Mouse (Mus musculus) forebrain, embryonic 12.5 days (tissue): ENCODE data around the gene Asdurf. TPM values are rescaled to one million over a fixed set of nuclear protein-coding genes. Genes with fewer than 3 reads are reported as not detected.

Experiments
- ATAC-seq: fragments of 200-750 bp; cut with Nextera tagmentation; 2 replicates; pipeline ENCODE4 v1.8.0; 2017; ENCODE audit warnings: moderate TSS enrichment; ENCODE audit not compliant: low FRiP score
- H3K27ac ChIP-seq: fragments of 300-500 bp; sonication (generic); 2 replicates; pipeline ENCODE4 v1.5.1; 2016; ENCODE audit warnings: mild to moderate bottlenecking
- H3K27me3 ChIP-seq: fragments of 300-500 bp; sonication (generic); 2 replicates; pipeline ENCODE4 v1.6.1; 2016; ENCODE audit warnings: mild to moderate bottlenecking
- H3K36me3 ChIP-seq: fragments of 300-500 bp; sonication (generic); replicated peaks from 2 replicates; pipeline ENCODE4 v1.6.1; 2016; ENCODE audit warnings: mild to moderate bottlenecking
- H3K4me1 ChIP-seq: fragments of 300-500 bp; sonication (generic); 2 replicates; pipeline ENCODE4 v1.6.1; 2016
- H3K4me2 ChIP-seq: fragments of 300-500 bp; sonication (generic); 2 replicates; pipeline ENCODE4 v1.6.1; 2016; ENCODE audit warnings: mild to moderate bottlenecking, moderate library complexity
- H3K4me3 ChIP-seq: fragments of 300-500 bp; sonication (generic); replicated peaks from 2 replicates; pipeline ENCODE4 v1.5.1; 2016; ENCODE audit warnings: mild to moderate bottlenecking
- H3K9ac ChIP-seq: fragments of 300-500 bp; sonication (generic); 2 replicates; pipeline ENCODE4 v1.6.1; 2016; ENCODE audit warnings: mild to moderate bottlenecking
- H3K9me3 ChIP-seq: fragments of 300-500 bp; sonication (generic); 2 replicates; pipeline ENCODE4 v1.6.1; 2016
- WGBS: fragments of 180-500 bp; shearing (Covaris S2); methylation state at CpG from one replicate; pipeline ENCODE4 v1.1.7; 2016; 5-methylcytosine and 5-hydroxymethylcytosine counted together
- polyA plus RNA-seq: library from polyadenylated mRNA; unstranded; fragments of >200 nt; fragmentation: Nextera tagmentation; extraction: Ambion mirVana; gene quantifications from 2 replicates; pipeline ENCODE4 v1.2.1, GENCODE M21; 2016

The Asdurf gene
- polyA plus RNA-seq, 1 experiment from 2014 or later, result not detected

DNA sequence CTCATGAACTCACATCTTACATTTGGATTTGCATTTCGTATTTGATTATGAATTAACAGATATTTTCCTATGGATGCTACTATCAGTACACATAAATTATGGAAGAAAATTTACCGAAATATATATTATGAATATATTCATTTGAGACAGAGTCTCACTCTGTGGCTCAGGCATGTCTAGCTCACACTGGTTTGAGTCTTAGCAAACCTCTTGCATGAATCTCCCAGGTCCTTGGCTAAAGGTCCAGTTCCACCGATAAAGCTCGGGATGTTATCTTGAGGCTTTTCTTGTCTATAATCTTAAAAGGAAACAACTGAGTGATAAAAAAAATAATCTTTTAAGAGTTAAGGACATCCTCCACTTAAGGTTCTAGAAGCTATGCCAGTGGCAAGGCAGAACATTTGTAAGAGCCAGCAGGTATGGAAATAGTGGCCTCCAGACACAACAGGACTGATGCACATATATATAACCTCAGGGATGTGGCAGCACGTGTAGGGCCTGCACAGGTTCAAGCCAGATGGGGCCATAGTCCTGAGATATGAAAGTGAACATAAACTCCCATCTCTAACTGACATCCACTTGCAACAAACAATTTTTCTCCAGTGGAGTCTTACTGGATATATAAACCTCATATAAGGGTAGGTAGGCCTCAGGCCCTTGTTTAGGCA, 27.5 kb downstream of the Asdurf start:
- no peak for ATAC-seq

DNA sequence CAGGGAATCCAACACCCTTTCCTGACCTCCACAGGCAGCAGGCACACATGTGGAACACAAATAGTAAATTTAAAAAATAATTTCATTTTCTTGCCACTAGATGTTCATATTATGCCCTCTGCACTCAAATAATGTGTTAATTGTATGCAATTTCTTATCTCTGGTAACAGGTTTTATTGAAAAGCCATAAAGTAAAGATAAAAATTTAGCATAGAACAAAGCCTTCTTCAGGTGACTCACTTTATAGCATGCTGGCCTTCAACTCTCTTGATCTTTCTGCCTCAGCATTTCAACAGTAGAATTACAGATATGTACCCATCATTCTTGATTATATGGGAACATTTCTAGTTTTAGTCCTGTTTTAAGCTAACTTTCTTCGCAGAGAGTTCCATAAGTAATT, 28.1 kb downstream of the Asdurf start:
- no peaks in the 10 kb centered on the region for H3K4me1 ChIP-seq
- H3K9ac ChIP-seq, result no peak overlapping the region
- WGBS, result 95% methylated on average over 1 of the region's 1 CpGs
- ATAC-seq, result no peak
- H3K9me3 ChIP-seq, result no peaks in the 10 kb centered on the region
- H3K27me3 ChIP-seq, result no peaks in the 10 kb centered on the region
- peaks cover 19% of the 10 kb centered on the region for H3K36me3 ChIP-seq
- no peak overlapping the region for H3K4me2 ChIP-seq
- H3K27ac ChIP-seq, result no peak overlapping the region
- no peak overlapping the region for H3K4me3 ChIP-seq

More for the DNA sequence above, 27.5 kb downstream of the Asdurf start:
- Histone ChIP-seq H3K36me3 (peaks cover 19% of the 10 kb centered on the region), H3K4me2 (no peak overlapping the region), H3K4me1 (no peaks in the 10 kb centered on the region), H3K4me3 (no peak overlapping the region), H3K9me3 (no peaks in the 10 kb centered on the region), H3K27ac (no peak overlapping the region), H3K27me3 (no peaks in the 10 kb centered on the region), H3K9ac (no peak overlapping the region)
- 96% methylated on average over 5 of the region's 5 CpGs for WGBS

DNA sequence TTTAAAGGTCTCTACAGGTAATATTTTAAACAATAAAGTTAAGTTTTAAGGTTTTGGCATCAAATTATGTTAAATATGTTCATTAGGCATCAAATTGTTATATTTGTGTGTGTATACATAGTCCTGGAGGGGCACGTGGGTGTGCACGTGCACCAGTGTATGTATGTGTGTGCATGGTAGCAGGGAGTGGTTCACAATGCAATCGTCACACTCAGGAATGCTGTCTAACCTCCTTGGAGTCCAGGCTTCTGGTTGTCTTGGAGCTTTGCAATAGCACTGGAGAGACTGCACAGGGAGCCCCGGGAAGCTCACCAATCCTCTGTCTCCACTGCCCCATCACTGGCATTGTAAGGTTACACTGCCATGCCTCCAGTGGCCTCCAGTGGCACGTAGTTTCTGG, 29.2 kb downstream of the Asdurf start:
- ATAC-seq, result no peak

DNA sequence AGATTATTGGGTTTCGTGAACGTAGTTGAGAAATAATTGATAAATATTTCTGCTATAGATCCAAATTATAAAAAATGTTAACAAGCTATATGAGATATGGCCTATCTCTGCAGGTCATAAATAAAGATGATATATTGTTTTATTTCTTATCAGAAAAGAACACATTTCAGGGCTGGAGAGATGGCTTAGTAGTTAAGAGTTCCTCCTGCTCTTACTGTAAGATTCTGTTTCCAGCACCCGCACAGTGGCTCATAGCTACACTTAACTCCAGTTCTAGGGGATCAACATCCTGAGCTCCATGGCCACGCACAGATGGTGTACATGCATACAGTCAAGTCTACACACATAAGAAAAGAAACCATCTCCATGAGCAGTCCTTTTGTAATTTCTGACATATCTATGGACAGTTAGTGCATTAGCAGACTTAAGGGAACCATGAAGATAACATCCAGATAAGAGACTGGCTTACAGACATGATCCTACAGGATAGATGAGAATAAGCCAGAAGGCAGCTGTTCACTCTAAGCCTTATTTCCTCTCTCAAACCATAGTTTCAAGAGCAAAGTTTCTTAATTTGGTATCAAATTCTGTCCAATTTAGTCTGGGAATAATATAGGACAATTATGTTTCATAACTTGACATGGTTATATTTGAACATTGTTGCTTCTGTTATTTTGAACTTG, 30.6 kb downstream of the Asdurf start:
- H3K27me3 ChIP-seq, result no peaks in the 10 kb centered on the region
- WGBS, result 97% methylated on average over 4 of the region's 4 CpGs
- H3K4me3 ChIP-seq, result no peak overlapping the region
- no peaks in the 10 kb centered on the region for H3K4me1 ChIP-seq
- H3K4me2 ChIP-seq, result no peak overlapping the region
- H3K9me3 ChIP-seq, result no peaks in the 10 kb centered on the region
- H3K36me3 ChIP-seq, result peaks cover 29% of the 10 kb centered on the region
- no peak overlapping the region for H3K9ac ChIP-seq
- ATAC-seq, result no peak
- H3K27ac ChIP-seq, result no peak overlapping the region

More for the DNA sequence above, 29.2 kb downstream of the Asdurf start:
- no peak overlapping the region for H3K4me2 ChIP-seq
- WGBS, result 92% methylated on average over 5 of the region's 5 CpGs
- H3K9ac ChIP-seq, result no peak overlapping the region
- H3K36me3 ChIP-seq, result peaks cover 24% of the 10 kb centered on the region
- H3K4me1 ChIP-seq, result no peaks in the 10 kb centered on the region
- no peak overlapping the region for H3K27ac ChIP-seq
- H3K4me3 ChIP-seq, result no peak overlapping the region
- no peaks in the 10 kb centered on the region for H3K9me3 ChIP-seq
- no peaks in the 10 kb centered on the region for H3K27me3 ChIP-seq

DNA sequence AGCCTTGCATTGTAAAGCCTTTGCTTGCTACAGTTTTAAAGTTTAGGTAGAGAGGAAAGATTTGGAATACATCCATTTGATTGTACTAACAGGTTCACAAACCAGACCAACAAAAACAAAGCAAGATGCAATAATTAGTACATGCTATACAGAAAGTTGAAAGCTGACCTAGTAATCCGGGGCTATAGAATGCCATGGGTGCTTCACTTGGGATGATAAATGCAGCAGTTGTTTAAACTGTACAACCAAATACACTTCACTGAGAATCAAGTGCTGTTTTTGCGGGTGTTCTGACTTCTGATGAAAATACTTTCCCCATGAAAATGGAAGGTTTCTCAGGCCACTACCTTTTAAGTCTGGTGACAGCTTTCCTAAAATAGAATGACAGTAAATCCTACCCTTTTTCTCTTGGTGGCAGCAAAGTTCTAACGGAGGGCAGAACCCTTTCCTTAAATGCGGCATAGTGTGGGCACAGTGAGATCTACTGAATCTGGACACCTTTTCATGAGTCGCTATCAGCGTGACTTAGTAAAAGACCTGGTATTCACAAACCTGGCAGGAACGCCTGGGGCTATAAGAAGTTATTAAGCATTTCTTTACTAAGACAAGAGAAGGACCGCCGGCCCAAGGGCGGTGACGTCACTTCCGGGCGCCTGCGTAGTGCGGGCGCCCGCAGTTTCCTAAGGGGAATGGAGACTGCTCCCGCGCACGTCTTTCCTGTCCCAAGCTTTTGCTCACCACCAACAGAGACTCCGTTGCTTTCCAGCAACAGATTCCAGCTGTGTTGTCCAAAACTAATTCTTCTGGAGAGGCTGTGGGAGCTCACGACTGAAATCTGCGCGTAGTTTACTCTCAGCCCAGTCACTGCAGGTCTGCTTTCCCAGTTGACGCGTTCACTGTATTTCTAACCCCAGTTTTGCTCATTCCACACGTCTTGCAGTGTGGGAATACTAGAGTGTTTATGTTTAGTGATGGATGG, 39.1 kb downstream of the Asdurf start, which contains the start of gene Osgepl1:
Osgepl1 (plus strand) TSS at position 636 of the 979 bp plus-strand sequence.
- WGBS, result 3% methylated on average over 27 of the region's 27 CpGs
- H3K27ac ChIP-seq, result peak within 1 kb of the TSS; percentile 89
- ATAC-seq, result peak; percentile 99
- H3K4me1 ChIP-seq, result 0 out of 2 replicates have a peak, but pooled peaks cover 11% of the 10 kb centered on the region
- peaks cover 13% of the 10 kb centered on the region for H3K36me3 ChIP-seq
- no peaks in the 10 kb centered on the region for H3K27me3 ChIP-seq
- H3K4me3 ChIP-seq, result peak within 1 kb of the TSS; percentile 61
- peak within 1 kb of the TSS; percentile 76 for H3K9ac ChIP-seq
- peak within 1 kb of the TSS; percentile 65 for H3K4me2 ChIP-seq
- no peaks in the 10 kb centered on the region for H3K9me3 ChIP-seq

DNA sequence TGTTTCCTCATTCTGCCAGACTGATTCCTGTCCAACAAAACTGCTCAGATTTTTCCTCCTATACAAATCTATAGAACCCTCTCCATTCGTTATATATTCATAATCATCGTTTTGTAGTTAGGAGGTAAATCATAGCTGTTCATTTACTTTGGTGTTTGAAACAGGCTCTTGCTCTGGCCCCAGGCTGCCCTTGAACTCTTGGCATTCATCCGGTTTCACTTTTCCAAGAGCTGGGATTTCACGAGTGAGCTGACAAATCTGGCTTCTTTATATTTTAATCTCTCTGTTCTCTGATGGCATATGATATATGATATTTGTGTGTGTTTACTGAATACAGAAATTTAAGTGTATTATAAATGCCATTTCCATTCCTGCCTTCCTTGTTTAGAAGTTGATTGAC, 51.9 kb downstream of the Asdurf start:
- Histone ChIP-seq H3K4me3 (no peak overlapping the region), H3K27ac (no peak overlapping the region), H3K9me3 (no peaks in the 10 kb centered on the region), H3K4me2 (no peak overlapping the region), H3K9ac (no peak overlapping the region), H3K4me1 (peaks cover 6% of the 10 kb centered on the region), H3K36me3 (peaks cover 12% of the 10 kb centered on the region), H3K27me3 (no peaks in the 10 kb centered on the region)
- no peak for ATAC-seq
- WGBS, result 92% methylated on average over 4 of the region's 4 CpGs

Other genes starting within 250 kb of the Asdurf start
- not detected in 2 replicates for gene 1700019A02Rik, start 165.0 kb downstream of the Asdurf start, polyA plus RNA-seq
- 24.5 and 26.3 TPM in 2 replicates for gene Pms1, start 55.6 kb downstream of the Asdurf start, polyA plus RNA-seq
- 72.2 and 79.8 TPM in 2 replicates for gene Ormdl1, start 55.5 kb downstream of the Asdurf start, polyA plus RNA-seq
- not detected in 2 replicates for gene Gm28778, start 55.5 kb downstream of the Asdurf start, polyA plus RNA-seq
- 31.6 and 33.4 TPM in 2 replicates for gene Osgepl1, start 39.0 kb downstream of the Asdurf start, polyA plus RNA-seq
- gene Gm28551, start within 50 bp of the Asdurf start, polyA plus RNA-seq, result 0.95 and 1.5 TPM in 2 replicates
- gene Asnsd1, start 133 bp upstream of the Asdurf start, polyA plus RNA-seq, result 91.9 and 95.3 TPM in 2 replicates